Mouse (Mus musculus) liver, adult 2 months (tissue): Measurements from ENCODE around the gene Acsm5.

Source experiments
- CTCF ChIP-seq: fragments of 200-500 bp; IDR thresholded peaks from 2 replicates; pipeline ENCODE4 v1.5.1; 2011; ENCODE audit warnings: low read depth, low read length, control low read depth
- POLR2A ChIP-seq: fragments of 200-500 bp; IDR thresholded peaks from 2 replicates; pipeline ENCODE4 v1.6.1; 2011; ENCODE audit warnings: low read length, control low read depth; ENCODE audit not compliant: insufficient read depth; ENCODE audit errors: extremely low read depth

- no peak for TF ChIP-seq CTCF
- TF ChIP-seq POLR2A, result no peak
These were observed 40.7 kb downstream of the Acsm5 start for GRCm38 (mm10) chr7:119559789-119560451.
